Mouse (Mus musculus) forebrain, embryonic 10.5 days (tissue): ENCODE results near the gene Klf4. TPM values are rescaled to one million over a fixed set of nuclear protein-coding genes. Genes with fewer than 3 reads are reported as not detected.

Source experiments
- DNase-seq: peaks from one replicate; pipeline ENCODE4 v3.0.0-alpha.2; 2017; ENCODE audit warnings: low spot score; ENCODE audit errors: extremely low spot score
- H3K27ac ChIP-seq: fragments of 300-500 bp; sonication (generic); 2 replicates; pipeline ENCODE4 v1.5.1; 2016; ENCODE audit warnings: mild to moderate bottlenecking
- H3K27me3 ChIP-seq: fragments of 300-500 bp; sonication (generic); 2 replicates; pipeline ENCODE4 v1.6.1; 2016; ENCODE audit warnings: mild to moderate bottlenecking; ENCODE audit not compliant: poor library complexity, severe bottlenecking
- H3K36me3 ChIP-seq: fragments of 300-500 bp; sonication (generic); replicated peaks from 2 replicates; pipeline ENCODE4 v1.6.1; 2016; ENCODE audit warnings: mild to moderate bottlenecking, moderate library complexity
- H3K4me1 ChIP-seq: fragments of 300-500 bp; sonication (generic); 2 replicates; pipeline ENCODE4 v1.6.1; 2016
- H3K4me3 ChIP-seq: fragments of 300-500 bp; sonication (generic); 2 replicates; pipeline ENCODE4 v1.5.1; 2016; ENCODE audit warnings: mild to moderate bottlenecking, moderate library complexity
- H3K9me3 ChIP-seq: fragments of 300-500 bp; sonication (generic); 2 replicates; pipeline ENCODE4 v1.6.1; 2016; ENCODE audit warnings: mild to moderate bottlenecking, moderate library complexity
- WGBS: fragments of 180-500 bp; shearing (Covaris S2); methylation state at CpG from one replicate; pipeline ENCODE4 v1.1.7; 2016; 5-methylcytosine and 5-hydroxymethylcytosine counted together
- polyA plus RNA-seq: library from polyadenylated mRNA; unstranded; fragments of >200 nt; fragmentation: Nextera tagmentation; extraction: Ambion mirVana; gene quantifications from 2 replicates; pipeline ENCODE4 v1.2.1, GENCODE M21; 2016

The Klf4 gene
- polyA plus RNA-seq, 1 experiment from 2014 or later = 0.83 TPM

GRCm38 (mm10) chr4:55514733-55515176, 17.5 kb downstream of the Klf4 start:
- Histone ChIP-seq H3K4me1 (peaks cover 20% of the 10 kb centered on the region), H3K36me3 (no peaks in the 10 kb centered on the region), H3K27ac (peak overlapping the region; percentile 89), H3K9me3 (no peaks in the 10 kb centered on the region), H3K4me3 (peak overlapping the region; percentile 63), H3K27me3 (peaks cover 36% of the 10 kb centered on the region)
- under 1% methylated on average over 39 of the region's 39 CpGs for WGBS
- peak; percentile 77 for DNase-seq

GRCm38 (mm10) chr4:55513615-55514279, 18.5 kb downstream of the Klf4 start:
- DNase-seq = no peak
- 84% methylated on average over 7 of the region's 7 CpGs for WGBS
- Histone ChIP-seq H3K9me3 (no peaks in the 10 kb centered on the region), H3K4me3 (no peak overlapping the region), H3K27ac (no peak overlapping the region), H3K4me1 (peaks cover 12% of the 10 kb centered on the region), H3K27me3 (peaks cover 36% of the 10 kb centered on the region), H3K36me3 (no peaks in the 10 kb centered on the region)

- peaks cover 25% of the 10 kb centered on the region for H3K27me3 ChIP-seq
- no peak for DNase-seq
- 87% methylated on average over 2 of the region's 2 CpGs for WGBS
These were observed 20.9 kb downstream of the Klf4 start for GRCm38 (mm10) chr4:55511389-55511788.

GRCm38 (mm10) chr4:55508712-55509111, 23.6 kb downstream of the Klf4 start:
- Histone ChIP-seq H3K4me1 (0 out of 2 replicates have a peak, but pooled peaks cover 3% of the 10 kb centered on the region), H3K27me3 (peaks cover 7% of the 10 kb centered on the region; the same call in 1 of the 2 replicates), H3K9me3 (no peaks in the 10 kb centered on the region), H3K27ac (no peak overlapping the region), H3K4me3 (no peak overlapping the region), H3K36me3 (no peaks in the 10 kb centered on the region)
- no peak for DNase-seq
- 85% methylated on average over 7 of the region's 7 CpGs for WGBS

More at GRCm38 (mm10) chr4:55511389-55511788, 20.9 kb downstream of the Klf4 start:
- Histone ChIP-seq H3K4me1 (peaks cover 12% of the 10 kb centered on the region), H3K4me3 (no peak overlapping the region), H3K9me3 (no peaks in the 10 kb centered on the region), H3K27ac (no peak overlapping the region), H3K36me3 (no peaks in the 10 kb centered on the region)

- no peak for DNase-seq
- 72% methylated on average over 1 of the region's 1 CpGs for WGBS
- Histone ChIP-seq H3K4me3 (no peak overlapping the region), H3K27me3 (no peaks in the 10 kb centered on the region), H3K4me1 (no peaks in the 10 kb centered on the region), H3K27ac (no peak overlapping the region), H3K9me3 (no peaks in the 10 kb centered on the region), H3K36me3 (no peaks in the 10 kb centered on the region)
These were observed 33.6 kb downstream of the Klf4 start for GRCm38 (mm10) chr4:55498621-55499020.

DNA sequence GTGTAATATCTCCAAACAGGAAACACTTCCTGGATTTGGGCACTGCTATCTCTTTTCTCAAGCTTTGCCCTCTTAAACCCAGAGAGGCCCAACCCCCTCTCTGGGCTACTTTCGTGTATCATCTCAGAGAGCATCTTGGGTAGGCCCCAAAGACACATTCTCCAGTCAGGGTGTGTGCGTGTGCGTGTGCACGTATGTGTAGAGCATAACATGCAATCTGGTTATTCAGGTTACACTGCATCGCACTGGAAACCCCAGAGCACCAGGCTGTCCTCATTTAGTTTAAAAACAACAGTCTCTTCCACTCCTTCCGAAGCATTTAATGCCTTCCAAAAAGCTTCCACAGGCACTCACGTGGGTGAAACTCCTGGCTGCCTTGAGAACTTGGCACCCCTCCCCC, 35.9 kb downstream of the Klf4 start:
- Histone ChIP-seq H3K36me3 (no peaks in the 10 kb centered on the region), H3K4me1 (no peaks in the 10 kb centered on the region), H3K27me3 (no peaks in the 10 kb centered on the region), H3K27ac (no peak overlapping the region), H3K4me3 (no peak overlapping the region), H3K9me3 (no peaks in the 10 kb centered on the region)
- no peak for DNase-seq
- 85% methylated on average over 7 of the region's 7 CpGs for WGBS

GRCm38 (mm10) chr4:55493261-55493660, 39.0 kb downstream of the Klf4 start:
- H3K36me3 ChIP-seq = no peaks in the 10 kb centered on the region
- DNase-seq = no peak
- 89% methylated on average over 3 of the region's 3 CpGs for WGBS
- no peaks in the 10 kb centered on the region for H3K27me3 ChIP-seq
- H3K9me3 ChIP-seq = no peaks in the 10 kb centered on the region
- H3K27ac ChIP-seq = no peak overlapping the region
- no peak overlapping the region for H3K4me3 ChIP-seq
- no peaks in the 10 kb centered on the region for H3K4me1 ChIP-seq

GRCm38 (mm10) chr4:55489328-55489727, 42.9 kb downstream of the Klf4 start:
- H3K9me3 ChIP-seq = no peaks in the 10 kb centered on the region
- no peak for DNase-seq
- H3K36me3 ChIP-seq = no peaks in the 10 kb centered on the region
- no peaks in the 10 kb centered on the region for H3K27me3 ChIP-seq
- no peak overlapping the region for H3K4me3 ChIP-seq
- H3K4me1 ChIP-seq = no peaks in the 10 kb centered on the region
- no peak overlapping the region for H3K27ac ChIP-seq
- 80% methylated on average over 3 of the region's 3 CpGs for WGBS

DNA sequence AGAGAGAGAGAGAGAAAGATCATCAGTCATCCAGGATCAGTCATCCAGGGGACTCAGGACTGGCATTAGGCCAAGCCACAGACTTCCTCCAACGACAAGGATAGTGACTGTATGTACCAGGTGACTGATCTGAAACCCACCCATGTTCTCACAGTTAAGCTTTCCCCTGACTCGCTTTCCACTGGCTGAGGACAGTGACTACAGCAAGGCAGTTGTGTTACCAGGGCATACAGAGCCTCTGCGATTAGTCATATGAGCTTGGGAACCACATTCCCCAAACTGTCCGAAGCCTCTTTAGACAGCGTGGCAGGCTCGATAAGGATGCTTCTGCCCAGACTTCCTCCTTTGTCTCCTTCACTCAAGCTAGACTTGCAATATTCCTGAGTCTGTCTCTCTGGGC, 43.7 kb downstream of the Klf4 start:
- no peak overlapping the region for H3K27ac ChIP-seq
- WGBS = 85% methylated on average over 6 of the region's 6 CpGs

GRCm38 (mm10) chr4:55480322-55480767, 51.9 kb downstream of the Klf4 start:
- Histone ChIP-seq H3K9me3 (no peaks in the 10 kb centered on the region), H3K27me3 (no peaks in the 10 kb centered on the region; the same call in 1 of the 2 replicates), H3K27ac (peak overlapping the region; percentile 81), H3K4me3 (peak overlapping the region; percentile 43), H3K36me3 (no peaks in the 10 kb centered on the region), H3K4me1 (peaks cover 21% of the 10 kb centered on the region)
- peak; percentile 87 for DNase-seq
- 11% methylated on average over 25 of the region's 25 CpGs for WGBS

More for the DNA sequence above, 43.7 kb downstream of the Klf4 start:
- no peaks in the 10 kb centered on the region for H3K4me1 ChIP-seq
- no peaks in the 10 kb centered on the region for H3K27me3 ChIP-seq
- no peak overlapping the region for H3K4me3 ChIP-seq
- no peaks in the 10 kb centered on the region for H3K36me3 ChIP-seq
- DNase-seq = no peak
- no peaks in the 10 kb centered on the region for H3K9me3 ChIP-seq

GRCm38 (mm10) chr4:55478333-55478732, 53.9 kb downstream of the Klf4 start:
- WGBS = 62% methylated on average over 5 of the region's 5 CpGs
- no peaks in the 10 kb centered on the region; the same call in 1 of the 2 replicates for H3K27me3 ChIP-seq
- DNase-seq = no peak
- no peaks in the 10 kb centered on the region for H3K9me3 ChIP-seq
- no peak overlapping the region for H3K4me3 ChIP-seq
- 0 out of 2 replicates have a peak overlapping the region, but pooled peaks have one; percentile 42 for H3K27ac ChIP-seq
- peaks cover 21% of the 10 kb centered on the region for H3K4me1 ChIP-seq
- H3K36me3 ChIP-seq = no peaks in the 10 kb centered on the region

GRCm38 (mm10) chr4:55477933-55478332, 54.3 kb downstream of the Klf4 start:
- no peak overlapping the region for H3K27ac ChIP-seq

DNA sequence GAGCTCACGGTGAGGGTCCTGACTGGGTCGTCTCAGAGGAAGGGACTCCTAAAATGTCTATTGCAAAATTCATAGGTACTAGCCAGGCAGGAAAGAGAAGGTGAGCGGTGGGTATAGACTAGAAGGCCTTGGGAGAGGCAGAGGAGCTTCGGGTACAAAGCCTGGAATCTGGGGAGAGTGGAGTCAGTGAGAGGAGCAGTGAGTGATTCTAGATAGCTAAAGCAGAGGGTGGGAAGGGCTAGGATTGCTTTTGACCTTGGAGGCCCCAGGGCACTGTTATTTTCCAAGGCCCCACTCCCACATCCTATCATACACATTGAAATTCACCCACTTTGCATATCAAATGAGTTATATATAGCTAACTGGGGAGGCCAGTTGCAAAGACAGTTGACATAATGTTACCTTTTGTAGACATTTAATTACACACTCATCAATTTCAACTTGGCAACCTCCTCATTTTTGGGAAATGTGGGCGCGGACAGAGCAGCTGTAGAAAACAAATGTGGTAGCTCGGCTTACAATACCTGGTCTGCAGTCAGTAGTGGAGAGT, 55.0 kb downstream of the Klf4 start:
- WGBS = 87% methylated on average over 7 of the region's 7 CpGs
- H3K4me3 ChIP-seq = no peak overlapping the region

More at GRCm38 (mm10) chr4:55477933-55478332, 54.3 kb downstream of the Klf4 start:
- WGBS = 35% methylated on average over 4 of the region's 4 CpGs
- H3K4me3 ChIP-seq = no peak overlapping the region
- no peaks in the 10 kb centered on the region for H3K36me3 ChIP-seq
- DNase-seq = peak; percentile 35
- no peaks in the 10 kb centered on the region; the same call in 1 of the 2 replicates for H3K27me3 ChIP-seq
- peaks cover 21% of the 10 kb centered on the region for H3K4me1 ChIP-seq
- H3K9me3 ChIP-seq = no peaks in the 10 kb centered on the region

More for the DNA sequence above, 55.0 kb downstream of the Klf4 start:
- Histone ChIP-seq H3K27me3 (no peaks in the 10 kb centered on the region; the same call in 1 of the 2 replicates), H3K9me3 (no peaks in the 10 kb centered on the region), H3K4me1 (peaks cover 21% of the 10 kb centered on the region), H3K36me3 (no peaks in the 10 kb centered on the region), H3K27ac (no peak overlapping the region)
- no peak for DNase-seq
